Mouse (Mus musculus) forebrain, embryonic 13.5 days (tissue): ENCODE measurements around the gene Znhit6. TPM values are rescaled to one million over a fixed set of nuclear protein-coding genes. Genes with fewer than 3 reads are reported as not detected.

Source experiments
- ATAC-seq: fragments of 200-750 bp; cut with Nextera tagmentation; 2 replicates; pipeline ENCODE4 v1.8.0; 2017
- H3K27ac ChIP-seq: fragments of 300-500 bp; sonication (generic); 2 replicates; pipeline ENCODE4 v1.5.1; 2015; ENCODE audit warnings: inconsistent platforms, mild to moderate bottlenecking, moderate library complexity
- H3K27me3 ChIP-seq: fragments of 300-500 bp; sonication (generic); 2 replicates; pipeline ENCODE4 v1.6.1; 2015; ENCODE audit warnings: mild to moderate bottlenecking, inconsistent platforms
- H3K36me3 ChIP-seq: fragments of 300-500 bp; sonication (generic); 2 replicates; pipeline ENCODE4 v1.6.1; 2015; ENCODE audit warnings: mild to moderate bottlenecking, inconsistent platforms; ENCODE audit not compliant: poor library complexity, severe bottlenecking
- H3K4me1 ChIP-seq: fragments of 300-500 bp; sonication (generic); 2 replicates; pipeline ENCODE4 v1.6.1; 2015; ENCODE audit warnings: inconsistent platforms
- H3K4me2 ChIP-seq: fragments of 300-500 bp; sonication (generic); 2 replicates; pipeline ENCODE4 v1.6.1; 2015; ENCODE audit warnings: inconsistent platforms, mild to moderate bottlenecking, moderate library complexity
- H3K4me3 ChIP-seq: fragments of 300-500 bp; sonication (generic); 2 replicates; pipeline ENCODE4 v1.5.1; 2015; ENCODE audit warnings: mild to moderate bottlenecking, inconsistent platforms
- H3K9ac ChIP-seq: fragments of 300-500 bp; sonication (generic); 2 replicates; pipeline ENCODE4 v1.6.1; 2015; ENCODE audit warnings: mild to moderate bottlenecking, inconsistent platforms
- H3K9me3 ChIP-seq: fragments of 300-500 bp; sonication (generic); replicated peaks from 2 replicates; pipeline ENCODE4 v1.6.1; 2016; ENCODE audit warnings: inconsistent platforms
- WGBS: fragments of 180-500 bp; shearing (Covaris S2); methylation state at CpG from one replicate; pipeline ENCODE4 v1.1.7; 2015; 5-methylcytosine and 5-hydroxymethylcytosine counted together
- polyA plus RNA-seq: library from polyadenylated mRNA; unstranded; fragments of >200 nt; fragmentation: Nextera tagmentation; extraction: Ambion mirVana; gene quantifications from 2 replicates; pipeline ENCODE4 v1.2.1, GENCODE M21; 2015

The Znhit6 gene
- polyA plus RNA-seq, 1 experiment from 2014 or later = 34.9 TPM

DNA sequence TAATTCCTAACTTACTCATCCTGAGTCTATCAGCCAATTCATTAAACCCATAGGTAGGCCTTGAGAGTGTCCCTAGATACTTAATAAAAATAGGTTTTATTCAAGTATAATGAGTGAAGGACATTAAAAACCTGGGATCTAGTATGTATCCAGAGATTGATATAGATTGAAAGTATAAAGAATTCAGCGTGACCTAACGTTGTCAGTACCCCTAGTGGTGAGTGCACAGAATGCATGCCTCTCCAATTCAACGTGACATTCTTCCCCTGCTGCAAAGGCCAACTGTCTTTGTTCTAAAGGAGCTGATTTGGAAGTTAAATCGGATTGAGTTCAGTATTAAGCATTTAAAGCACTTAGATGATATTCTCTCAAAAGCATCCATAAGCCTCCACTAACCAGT lies 36.7 kb downstream of the Znhit6 start:
- peak; percentile 42; the same call in 1 of the 2 replicates for ATAC-seq
- peaks cover 14% of the 10 kb centered on the region for H3K4me1 ChIP-seq
- 18% methylated on average over 4 of the region's 4 CpGs for WGBS
- H3K9ac ChIP-seq = no peak overlapping the region
- H3K9me3 ChIP-seq = no peaks in the 10 kb centered on the region
- H3K4me2 ChIP-seq = no peak overlapping the region
- H3K4me3 ChIP-seq = no peak overlapping the region
- H3K36me3 ChIP-seq = 0 out of 2 replicates have a peak, but pooled peaks cover 4% of the 10 kb centered on the region
- H3K27ac ChIP-seq = no peak overlapping the region
- no peaks in the 10 kb centered on the region for H3K27me3 ChIP-seq

DNA sequence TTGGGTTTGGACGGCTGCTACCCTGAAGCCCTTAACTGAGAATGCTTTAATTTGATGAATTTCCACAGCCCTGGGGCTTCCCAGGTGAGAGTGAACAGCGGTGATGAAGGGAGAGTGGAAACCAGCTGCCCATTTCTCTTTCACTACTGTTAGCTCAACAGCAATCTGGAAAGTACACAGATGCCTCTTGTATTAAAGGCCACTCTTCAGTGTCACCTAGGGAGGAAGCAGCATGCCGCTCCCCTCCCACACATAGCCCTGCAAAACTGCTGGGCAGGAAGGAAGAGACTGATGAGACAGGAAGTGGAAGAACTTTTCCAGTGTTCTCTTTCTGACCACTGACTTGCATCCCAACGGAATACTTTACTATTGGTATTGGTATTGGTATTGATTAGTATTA lies 37.2 kb downstream of the Znhit6 start:
- Histone ChIP-seq H3K36me3 (0 out of 2 replicates have a peak, but pooled peaks cover under 1% of the 10 kb centered on the region), H3K27me3 (no peaks in the 10 kb centered on the region), H3K4me3 (no peak overlapping the region), H3K9ac (no peak overlapping the region), H3K27ac (no peak overlapping the region), H3K4me1 (peaks cover 14% of the 10 kb centered on the region), H3K4me2 (no peak overlapping the region), H3K9me3 (no peaks in the 10 kb centered on the region)
- ATAC-seq = no peak
- 90% methylated on average over 4 of the region's 4 CpGs for WGBS

DNA sequence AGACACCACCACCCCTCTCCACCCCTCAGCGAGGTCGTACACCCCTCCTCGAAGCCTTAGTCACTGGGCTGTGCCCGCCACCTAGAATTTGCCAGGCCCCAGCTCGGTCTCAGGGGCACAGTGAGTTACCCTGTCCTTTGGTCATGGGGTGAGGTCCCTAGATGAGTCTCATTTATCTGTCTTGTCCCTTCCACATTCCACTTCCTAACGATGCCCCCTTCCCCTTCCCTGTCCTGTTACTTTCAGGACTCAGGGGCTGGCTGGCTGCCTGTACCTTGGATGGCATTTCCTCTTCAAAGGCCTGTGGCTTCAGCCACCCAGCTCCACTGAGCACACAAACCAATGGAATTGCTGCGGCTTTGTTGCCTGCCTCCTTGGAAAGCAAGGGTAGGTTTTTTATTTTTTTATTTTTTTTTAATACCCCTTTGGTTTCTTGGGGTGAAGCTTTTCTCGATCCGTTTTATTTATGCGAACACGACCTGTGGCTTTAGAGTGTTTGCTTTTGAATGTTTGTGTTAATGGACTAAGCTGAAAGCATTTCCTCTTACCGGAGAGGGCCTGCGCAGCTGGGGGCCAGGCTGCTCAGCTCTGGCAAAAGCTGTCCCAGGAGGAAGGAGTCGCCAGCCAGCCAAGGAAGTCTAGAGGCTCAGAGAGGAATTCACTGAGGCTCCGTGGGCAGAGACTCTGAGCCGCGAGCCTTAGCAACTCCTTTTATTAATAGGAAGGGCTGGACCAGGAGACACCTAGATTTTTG lies 38.5 kb downstream of the Znhit6 start:
- Histone ChIP-seq H3K4me2 (peak overlapping the region; percentile 4; the same call in 1 of the 2 replicates), H3K9ac (peak overlapping the region; percentile 5; the same call in 1 of the 2 replicates), H3K27me3 (no peaks in the 10 kb centered on the region), H3K4me3 (no peak overlapping the region), H3K9me3 (no peaks in the 10 kb centered on the region), H3K27ac (peak overlapping the region; percentile 32; the same call in 1 of the 2 replicates), H3K4me1 (peaks cover 14% of the 10 kb centered on the region), H3K36me3 (no peaks in the 10 kb centered on the region)
- ATAC-seq = peak; percentile 51; the same call in 1 of the 2 replicates
- 14% methylated on average over 17 of the region's 17 CpGs for whole genome bisulfite sequencing

DNA sequence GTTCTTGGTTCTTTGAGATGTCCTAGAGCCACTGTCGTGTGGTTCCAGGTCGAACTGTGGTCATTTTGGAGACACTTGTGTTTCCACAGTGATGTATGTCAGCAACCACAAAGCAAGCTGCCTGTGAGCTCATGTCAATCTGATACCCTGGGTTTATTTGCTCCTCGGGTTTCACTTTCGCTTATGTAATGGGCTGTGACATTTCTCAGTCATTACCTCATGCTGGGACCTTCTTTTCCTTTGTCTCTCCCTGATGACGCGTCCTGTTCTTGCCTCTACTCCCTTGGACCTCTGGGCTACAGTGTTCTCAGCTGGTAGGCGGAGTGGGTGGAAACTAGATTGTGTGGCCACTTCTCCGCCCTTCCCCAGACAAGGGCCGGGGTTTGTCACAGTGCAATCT lies 42.3 kb downstream of the Znhit6 start:
- Histone ChIP-seq H3K4me1 (peaks cover 14% of the 10 kb centered on the region), H3K4me2 (no peak overlapping the region), H3K9me3 (no peaks in the 10 kb centered on the region), H3K4me3 (no peak overlapping the region), H3K27me3 (no peaks in the 10 kb centered on the region), H3K36me3 (no peaks in the 10 kb centered on the region), H3K27ac (no peak overlapping the region), H3K9ac (no peak overlapping the region)
- 76% methylated on average over 9 of the region's 9 CpGs for WGBS
- ATAC-seq = no peak

DNA sequence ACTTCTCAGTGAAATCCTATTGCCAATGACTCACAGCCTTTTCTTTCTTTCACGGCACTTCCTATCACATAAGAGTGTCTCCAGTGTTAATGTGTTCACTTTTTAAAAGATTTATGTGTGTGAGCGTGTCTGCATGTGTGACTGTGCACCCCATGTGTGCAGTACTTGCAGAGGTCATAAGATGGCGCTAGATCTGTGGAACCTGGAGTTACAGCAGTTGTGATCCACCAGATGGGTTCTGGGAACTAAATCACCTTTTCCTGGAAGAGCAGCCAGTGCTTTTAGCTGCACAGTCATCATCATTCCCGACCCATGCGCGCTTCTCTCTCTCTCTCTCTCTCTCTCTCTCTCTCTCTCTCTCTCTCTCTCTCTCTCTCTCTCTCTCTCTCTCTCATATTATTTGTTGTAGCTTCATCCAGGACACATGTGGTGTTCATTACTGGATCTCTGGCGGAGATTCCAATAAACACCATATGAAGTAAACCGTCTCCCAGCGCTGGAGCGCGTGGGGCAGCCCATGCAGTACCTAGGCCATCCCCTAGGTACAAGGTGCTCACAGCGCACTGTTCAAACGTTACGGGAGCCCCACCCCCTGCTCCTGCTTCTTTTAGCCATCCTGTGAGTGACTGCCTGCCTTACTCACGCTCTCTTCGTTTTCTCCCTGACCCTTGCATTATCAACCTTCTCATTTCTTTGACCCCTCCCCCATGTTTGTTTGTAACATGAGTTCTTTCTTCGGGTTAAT lies 43.8 kb downstream of the Znhit6 start:
- Histone ChIP-seq H3K9me3 (no peaks in the 10 kb centered on the region), H3K4me3 (no peak overlapping the region), H3K9ac (no peak overlapping the region), H3K36me3 (no peaks in the 10 kb centered on the region), H3K4me2 (no peak overlapping the region), H3K4me1 (peaks cover 5% of the 10 kb centered on the region), H3K27ac (no peak overlapping the region), H3K27me3 (no peaks in the 10 kb centered on the region)
- no peak for ATAC-seq
- WGBS = 91% methylated on average over 17 of the region's 17 CpGs

DNA sequence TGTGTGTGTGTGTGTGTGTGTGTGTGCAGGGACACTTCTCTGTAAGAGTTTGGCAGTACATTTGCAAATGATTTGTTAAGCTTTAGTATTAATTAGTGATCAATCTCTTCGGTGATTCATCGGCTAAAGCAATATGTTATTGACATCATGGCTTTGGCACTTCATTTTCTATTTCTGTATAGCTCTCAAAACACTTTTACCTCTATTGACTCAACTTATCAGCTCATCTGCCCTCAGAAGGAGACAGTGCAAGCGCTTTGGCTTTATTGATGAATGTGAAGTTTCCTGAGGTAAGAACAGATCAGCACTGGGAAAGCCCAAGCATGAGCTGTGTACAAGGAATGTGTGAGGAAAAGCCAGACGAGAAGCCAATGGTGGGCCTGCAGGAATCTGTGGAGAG lies 45.2 kb downstream of the Znhit6 start:
- 93% methylated on average over 4 of the region's 4 CpGs for WGBS

DNA sequence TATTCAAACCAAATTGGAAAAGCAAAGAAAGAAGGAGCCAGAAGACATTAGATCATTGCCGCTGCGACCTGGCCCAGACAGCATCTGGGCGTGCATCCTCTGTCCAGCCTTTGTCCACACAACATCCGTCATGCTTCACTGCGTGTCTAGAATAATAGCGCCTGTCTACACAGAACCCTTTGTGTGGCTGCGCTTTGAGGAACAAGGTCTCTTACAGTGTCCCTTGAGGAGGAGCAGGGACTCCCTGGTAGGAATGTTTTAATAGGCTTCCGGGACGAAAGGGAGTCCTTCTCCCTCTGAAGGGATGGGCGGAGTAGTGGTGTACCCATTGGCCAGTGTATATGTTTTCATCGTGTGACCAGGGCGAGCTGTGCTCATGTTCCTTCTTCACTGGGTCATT lies 47.0 kb downstream of the Znhit6 start:
- Histone ChIP-seq H3K4me1 (peaks cover 4% of the 10 kb centered on the region; the same call in 1 of the 2 replicates), H3K27me3 (no peaks in the 10 kb centered on the region), H3K4me3 (no peak overlapping the region), H3K27ac (no peak overlapping the region), H3K9me3 (no peaks in the 10 kb centered on the region), H3K36me3 (no peaks in the 10 kb centered on the region), H3K9ac (no peak overlapping the region), H3K4me2 (no peak overlapping the region)
- no peak for ATAC-seq
- 84% methylated on average over 12 of the region's 12 CpGs for WGBS

More for the DNA sequence above, 45.2 kb downstream of the Znhit6 start:
- Histone ChIP-seq H3K4me3 (no peak overlapping the region), H3K4me2 (no peak overlapping the region), H3K4me1 (no peaks in the 10 kb centered on the region), H3K9ac (no peak overlapping the region), H3K9me3 (no peaks in the 10 kb centered on the region), H3K36me3 (no peaks in the 10 kb centered on the region), H3K27me3 (no peaks in the 10 kb centered on the region), H3K27ac (no peak overlapping the region)
- ATAC-seq = no peak

DNA sequence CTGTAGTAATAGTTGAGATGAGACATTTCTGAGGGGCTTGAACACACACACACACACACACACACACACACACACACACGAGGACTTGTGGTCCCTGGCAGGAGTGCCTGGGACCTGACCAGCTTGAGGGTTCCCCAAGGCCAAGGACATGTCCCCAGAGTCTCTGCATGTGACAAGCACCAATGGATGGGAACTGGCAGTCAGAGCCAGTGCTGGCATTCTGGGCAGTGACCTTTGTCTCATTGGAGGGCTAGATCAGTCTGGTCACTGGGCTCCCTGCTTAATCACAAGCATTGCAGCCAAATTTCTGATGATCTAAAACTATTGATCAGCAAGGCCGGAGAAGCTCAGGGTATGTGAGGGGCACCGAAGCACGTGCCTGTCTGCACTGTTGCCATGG lies 48.8 kb downstream of the Znhit6 start:
- WGBS = 89% methylated on average over 4 of the region's 4 CpGs
- ATAC-seq = no peak
- no peaks in the 10 kb centered on the region for H3K27me3 ChIP-seq
- no peak overlapping the region for H3K27ac ChIP-seq
- H3K4me2 ChIP-seq = no peak overlapping the region
- peaks cover 12% of the 10 kb centered on the region for H3K4me1 ChIP-seq
- H3K9ac ChIP-seq = no peak overlapping the region
- H3K9me3 ChIP-seq = no peaks in the 10 kb centered on the region
- no peaks in the 10 kb centered on the region for H3K36me3 ChIP-seq
- no peak overlapping the region for H3K4me3 ChIP-seq

DNA sequence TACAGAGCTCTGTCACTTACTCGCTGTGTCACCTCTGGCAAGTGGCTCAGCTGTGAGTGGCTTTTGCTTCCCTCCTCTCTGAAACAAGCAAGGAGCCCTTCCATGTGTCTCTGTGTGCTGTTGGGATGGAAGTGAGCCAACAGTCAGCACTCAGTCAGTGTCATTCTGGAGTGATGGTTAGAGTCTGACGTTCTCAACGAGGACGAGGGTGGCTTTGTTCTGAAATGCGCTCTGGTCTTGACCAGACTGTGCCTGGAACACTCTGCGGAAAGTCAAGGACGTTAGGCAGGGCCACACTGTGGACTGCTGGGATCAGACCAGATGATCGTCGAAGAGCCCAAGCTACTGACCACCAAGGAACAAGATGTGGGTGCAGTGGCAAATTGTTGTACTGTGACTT lies 49.5 kb downstream of the Znhit6 start:
- H3K9ac ChIP-seq = no peak overlapping the region
- H3K4me3 ChIP-seq = no peak overlapping the region
- no peak for ATAC-seq
- WGBS = 83% methylated on average over 9 of the region's 9 CpGs
- no peak overlapping the region for H3K27ac ChIP-seq
- H3K9me3 ChIP-seq = no peaks in the 10 kb centered on the region
- H3K27me3 ChIP-seq = no peaks in the 10 kb centered on the region
- H3K4me1 ChIP-seq = peaks cover 12% of the 10 kb centered on the region
- no peaks in the 10 kb centered on the region for H3K36me3 ChIP-seq
- no peak overlapping the region for H3K4me2 ChIP-seq

DNA sequence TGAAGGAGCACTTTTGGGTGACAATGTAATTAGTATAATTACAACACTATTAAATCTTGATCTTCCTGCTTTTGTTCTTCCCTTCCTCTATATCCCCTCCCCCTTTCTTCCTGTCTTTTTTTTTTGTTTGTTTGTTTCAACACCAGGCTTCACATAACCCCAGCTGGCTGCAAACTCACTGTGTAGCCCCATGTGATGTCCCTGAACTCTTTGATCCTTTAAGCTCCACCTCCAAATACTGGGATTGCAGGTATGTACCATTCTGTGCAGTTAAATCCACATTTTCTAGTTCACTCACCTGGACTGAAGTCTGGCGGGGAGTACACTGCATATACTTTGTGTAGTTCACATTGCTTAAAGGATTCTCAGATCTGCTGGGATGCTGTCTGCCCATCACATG lies 50.1 kb downstream of the Znhit6 start:
- no peaks in the 10 kb centered on the region for H3K36me3 ChIP-seq
- no peak overlapping the region for H3K9ac ChIP-seq
- no peaks in the 10 kb centered on the region for H3K9me3 ChIP-seq
- H3K27ac ChIP-seq = no peak overlapping the region
- H3K4me1 ChIP-seq = peaks cover 12% of the 10 kb centered on the region
- 98% methylated on average over 1 of the region's 1 CpGs for WGBS
- ATAC-seq = no peak
- no peak overlapping the region for H3K4me3 ChIP-seq
- no peaks in the 10 kb centered on the region for H3K27me3 ChIP-seq
- H3K4me2 ChIP-seq = no peak overlapping the region

DNA sequence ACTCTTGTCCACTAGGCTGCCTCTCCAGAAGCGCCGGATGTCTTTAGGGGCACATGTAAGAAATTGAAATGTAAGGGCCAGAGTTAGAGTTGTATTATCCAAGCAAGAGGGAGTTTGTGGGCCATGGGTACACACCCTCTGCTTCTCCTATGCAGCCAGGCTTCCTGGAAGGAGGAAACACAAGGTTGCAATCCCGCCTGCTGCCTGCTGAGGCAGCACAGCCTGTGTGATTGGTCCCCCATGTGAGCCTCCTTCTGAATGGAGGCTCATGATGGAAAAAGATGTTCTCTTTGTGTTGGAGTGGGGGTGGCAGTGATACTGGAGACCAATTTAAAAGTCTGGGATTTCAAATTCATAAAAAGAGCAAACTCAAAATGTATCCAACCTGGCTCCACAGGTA lies 51.8 kb downstream of the Znhit6 start:
- no peak overlapping the region for H3K27ac ChIP-seq
- H3K36me3 ChIP-seq = no peaks in the 10 kb centered on the region
- no peaks in the 10 kb centered on the region for H3K27me3 ChIP-seq
- H3K4me3 ChIP-seq = no peak overlapping the region
- peaks cover 12% of the 10 kb centered on the region for H3K4me1 ChIP-seq
- H3K9ac ChIP-seq = no peak overlapping the region
- H3K4me2 ChIP-seq = no peak overlapping the region
- ATAC-seq = 0 out of 2 replicates have a peak, but pooled peaks have one; percentile 13
- H3K9me3 ChIP-seq = no peaks in the 10 kb centered on the region
- 68% methylated on average over 3 of the region's 3 CpGs for WGBS

DNA sequence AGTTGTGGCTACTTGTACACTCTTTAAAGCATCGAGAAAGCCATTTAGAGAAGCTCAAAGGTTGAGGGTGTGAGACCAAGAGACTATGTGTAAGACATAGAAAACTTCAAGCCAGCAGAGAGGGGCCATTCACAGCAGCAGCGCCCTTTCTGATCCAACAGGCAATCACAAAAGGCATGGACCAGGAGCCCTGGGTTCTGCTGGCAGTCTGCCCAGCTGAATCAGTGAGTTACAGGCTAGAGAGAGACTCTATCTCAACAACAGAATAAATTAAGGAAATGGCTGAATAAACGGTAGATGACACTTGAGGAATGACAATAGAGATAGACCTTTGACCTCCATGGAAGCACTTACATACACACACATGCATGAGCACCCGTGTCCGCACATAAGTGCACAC lies 52.6 kb downstream of the Znhit6 start:
- peak overlapping the region; percentile 12; the same call in 1 of the 2 replicates for H3K27ac ChIP-seq
- WGBS = 45% methylated on average over 5 of the region's 5 CpGs
- ATAC-seq = peak; percentile 31; the same call in 1 of the 2 replicates
- H3K27me3 ChIP-seq = no peaks in the 10 kb centered on the region
- no peak overlapping the region for H3K4me3 ChIP-seq
- H3K9ac ChIP-seq = no peak overlapping the region
- H3K36me3 ChIP-seq = no peaks in the 10 kb centered on the region
- H3K9me3 ChIP-seq = no peaks in the 10 kb centered on the region
- peaks cover 12% of the 10 kb centered on the region for H3K4me1 ChIP-seq
- H3K4me2 ChIP-seq = no peak overlapping the region
